Mouse (Mus musculus) myocyte (in vitro differentiated cells): ENCODE measurements around the gene Rbm33.

ENCODE experiments used
- CEBPB ChIP-seq: IDR thresholded peaks from 2 replicates; pipeline ENCODE4 v1.6.1; 2011; ENCODE audit warnings: mild to moderate bottlenecking, moderate library complexity; ENCODE audit not compliant: poor library complexity, insufficient read depth, severe bottlenecking
- MYOG ChIP-seq, 3 experiments: IDR thresholded peaks; one replicate each; pipeline ENCODE4 v1.6.1; 2011; ENCODE audit warnings: control low read depth in 2 of 3, low read depth in 2 of 3, mild to moderate bottlenecking in 2 of 3; ENCODE audit not compliant: insufficient read length in 2 of 3, control insufficient read depth in 1 of 3, insufficient read depth in 1 of 3
- USF1 ChIP-seq: IDR thresholded peaks from one replicate; pipeline ENCODE4 v1.6.1; 2011; ENCODE audit warnings: low read depth, mild to moderate bottlenecking, control low read depth, moderate library complexity

GRCm38 (mm10) chr5:28450126-28450890 is 133.4 kb downstream of the Rbm33 start:
- no peak for TF ChIP-seq MYOG (IDR thresholded peaks at IDR 0.05; ENCODE audit: control insufficient read depth in 1 of 3, insufficient read depth in 1 of 3, insufficient read length in 2 of 3, low read depth in 2 of 3)
- no peak for TF ChIP-seq USF1
- TF ChIP-seq CEBPB: no peak
